Mouse (Mus musculus) liver, embryonic 14.5 days (tissue): ENCODE results near the gene Slc44a1.

Source experiments
- CTCF ChIP-seq: IDR thresholded peaks from 2 replicates; pipeline ENCODE4 v1.5.1; 2016; ENCODE audit warnings: antibody characterized with exemption, low read depth, control low read depth
- EP300 ChIP-seq: IDR thresholded peaks from 2 replicates; pipeline ENCODE4 v1.6.1; 2016; ENCODE audit warnings: antibody characterized with exemption, low read depth

DNA sequence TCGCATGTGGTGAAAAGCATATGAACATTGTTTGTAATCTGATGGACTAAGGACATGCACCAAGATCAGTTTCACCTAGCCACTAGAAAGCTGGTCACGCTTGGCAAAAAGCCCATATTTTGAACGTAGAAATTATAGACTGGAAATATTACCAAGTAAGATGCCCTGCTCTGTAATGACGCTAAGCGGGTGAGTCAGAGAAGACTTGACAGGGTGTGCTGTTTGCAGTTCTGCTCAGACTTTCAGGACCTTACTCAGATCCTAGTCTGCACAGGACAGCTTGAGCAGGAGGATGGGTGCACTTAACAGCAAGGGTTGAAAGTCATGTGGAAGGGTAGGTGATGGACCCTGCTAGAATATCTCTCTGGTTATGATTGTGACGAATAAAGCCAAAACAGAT is 85.3 kb downstream of the Slc44a1 start:
- TF ChIP-seq CTCF (no peak), EP300 (no peak)
